Mouse (Mus musculus) liver, embryonic 13.5 days (tissue): ENCODE measurements around the gene Sc5d. TPM values are rescaled to one million over a fixed set of nuclear protein-coding genes. Genes with fewer than 3 reads are reported as not detected.

Experiments used
- ATAC-seq: fragments of 200-750 bp; cut with Nextera tagmentation; 2 replicates; pipeline ENCODE4 v1.8.0; 2017; ENCODE audit warnings: low read depth, mild to moderate bottlenecking, moderate number of reproducible peaks, moderate library complexity
- DNase-seq: peaks from one replicate; pipeline ENCODE4 v3.0.0; 2022
- H3K27ac ChIP-seq: fragments of 300-500 bp; sonication (generic); 2 replicates; pipeline ENCODE4 v1.5.1; 2015; ENCODE audit warnings: moderate library complexity, mild to moderate bottlenecking, inconsistent platforms
- H3K27me3 ChIP-seq: fragments of 300-500 bp; sonication (generic); 2 replicates; pipeline ENCODE4 v1.6.1; 2015; ENCODE audit warnings: mild to moderate bottlenecking, inconsistent platforms
- H3K36me3 ChIP-seq: fragments of 300-500 bp; sonication (generic); 2 replicates; pipeline ENCODE4 v1.6.1; 2015; ENCODE audit warnings: mild to moderate bottlenecking, inconsistent platforms
- H3K4me1 ChIP-seq: fragments of 300-500 bp; sonication (generic); replicated peaks from 2 replicates; pipeline ENCODE4 v1.6.1; 2015; ENCODE audit warnings: inconsistent platforms
- H3K4me2 ChIP-seq: fragments of 300-500 bp; sonication (generic); 2 replicates; pipeline ENCODE4 v1.6.1; 2015; ENCODE audit warnings: inconsistent platforms, mild to moderate bottlenecking, moderate library complexity
- H3K4me3 ChIP-seq: fragments of 300-500 bp; sonication (generic); replicated peaks from 2 replicates; pipeline ENCODE4 v1.5.1; 2015; ENCODE audit warnings: mild to moderate bottlenecking, inconsistent platforms
- H3K9ac ChIP-seq: fragments of 300-500 bp; sonication (generic); 2 replicates; pipeline ENCODE4 v1.6.1; 2015; ENCODE audit warnings: mild to moderate bottlenecking, inconsistent platforms
- H3K9me3 ChIP-seq: fragments of 300-500 bp; sonication (generic); replicated peaks from 2 replicates; pipeline ENCODE4 v1.6.1; 2016; ENCODE audit warnings: inconsistent platforms
- WGBS: fragments of 180-500 bp; shearing (Covaris S2); methylation state at CpG from one replicate; pipeline ENCODE4 v1.1.7; 2015; ENCODE audit not compliant: insufficient replicate concordance; 5-methylcytosine and 5-hydroxymethylcytosine counted together
- polyA plus RNA-seq: library from polyadenylated mRNA; unstranded; fragments of >200 nt; fragmentation: Nextera tagmentation; extraction: Ambion mirVana; gene quantifications from 2 replicates; pipeline ENCODE4 v1.2.1, GENCODE M21; 2015

Gene Sc5d
- 57.3 and 68.1 TPM in 2 replicates for polyA plus RNA-seq

DNA sequence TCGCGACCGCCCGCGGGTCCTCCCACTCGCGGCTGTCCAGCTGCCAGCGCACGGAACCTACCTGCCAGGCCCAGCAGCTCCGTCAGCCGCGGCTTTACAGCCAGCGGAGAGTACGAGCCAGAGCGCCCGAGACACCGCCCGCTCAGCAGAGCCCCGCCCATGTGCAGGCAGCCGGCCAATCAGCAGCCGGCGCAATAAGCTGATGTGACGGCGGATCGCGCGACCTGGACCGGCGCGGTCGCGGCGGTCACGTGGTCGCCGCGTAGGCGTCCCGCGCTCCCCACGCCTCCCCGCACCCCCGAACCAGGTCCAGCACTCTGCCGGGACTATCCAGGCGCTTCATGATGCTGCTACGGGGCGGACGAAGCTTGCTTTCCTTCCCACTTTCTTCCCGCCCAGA lies at the start of gene Sc5d:
TSS of gene Sc5d (minus strand) at position 112 of the 400 bp plus-strand sequence.
- Histone ChIP-seq H3K27me3 (no peaks in the 10 kb centered on the region), H3K4me3 (peak within 1 kb of the TSS; percentile 77), H3K4me1 (peaks cover 30% of the 10 kb centered on the region), H3K27ac (peak within 1 kb of the TSS; percentile 66), H3K4me2 (peak within 1 kb of the TSS; percentile 93), H3K9ac (peak within 1 kb of the TSS; percentile 87), H3K9me3 (no peaks in the 10 kb centered on the region), H3K36me3 (peaks cover 9% of the 10 kb centered on the region)
- ATAC-seq (peak; percentile 97), DNase-seq (peak; percentile 90)
- WGBS, result under 1% methylated on average over 49 of the region's 49 CpGs

DNA sequence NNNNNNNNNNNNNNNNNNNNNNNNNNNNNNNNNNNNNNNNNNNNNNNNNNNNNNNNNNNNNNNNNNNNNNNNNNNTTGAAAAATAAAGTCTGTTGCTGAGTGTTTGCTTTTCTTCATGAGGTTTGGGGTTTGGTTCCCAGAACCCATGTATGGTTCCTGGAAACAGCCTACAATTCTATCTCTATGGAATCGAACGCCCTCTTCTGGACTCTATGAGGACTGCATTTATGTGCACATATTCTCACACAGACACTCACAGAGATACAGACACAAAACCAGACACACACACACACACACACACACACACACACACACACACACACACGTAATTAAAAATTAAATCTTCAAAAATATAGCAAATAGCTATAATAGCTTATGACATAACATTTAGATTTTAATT lies 47.3 kb upstream of the Sc5d start:
- Histone ChIP-seq H3K27ac (no peak overlapping the region), H3K36me3 (no peaks in the 10 kb centered on the region), H3K4me3 (no peak overlapping the region), H3K9me3 (no peaks in the 10 kb centered on the region), H3K27me3 (no peaks in the 10 kb centered on the region), H3K4me1 (no peaks in the 10 kb centered on the region), H3K4me2 (no peak overlapping the region), H3K9ac (no peak overlapping the region)
- WGBS, result 68% methylated on average over 3 of the region's 3 CpGs
- DNase-seq (no peak), ATAC-seq (no peak)

DNA sequence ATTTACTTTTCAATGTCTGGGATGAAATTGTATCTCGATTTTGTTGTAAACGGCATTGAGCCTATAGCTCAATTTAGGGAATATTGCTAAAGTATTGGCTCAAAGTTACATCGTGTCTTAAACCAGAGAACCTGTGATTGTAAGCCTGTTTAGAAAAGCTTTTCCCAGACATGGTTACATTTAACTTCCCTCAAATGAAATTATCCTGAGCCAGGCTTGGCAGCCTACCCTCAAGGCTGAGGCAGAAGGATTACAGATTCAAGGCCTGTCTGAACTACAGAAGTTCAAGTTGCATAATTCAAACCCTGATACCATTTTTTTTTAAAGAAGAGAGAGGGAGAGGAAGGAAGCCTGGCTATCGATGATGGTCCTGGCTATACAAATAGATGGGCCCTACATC lies 39.8 kb upstream of the Sc5d start:
- Histone ChIP-seq H3K4me1 (no peaks in the 10 kb centered on the region), H3K4me3 (no peak overlapping the region), H3K4me2 (no peak overlapping the region), H3K36me3 (no peaks in the 10 kb centered on the region), H3K9ac (no peak overlapping the region), H3K9me3 (no peaks in the 10 kb centered on the region), H3K27ac (no peak overlapping the region), H3K27me3 (no peaks in the 10 kb centered on the region)
- DNase-seq (no peak), ATAC-seq (no peak)
- WGBS, result 70% methylated on average over 4 of the region's 4 CpGs

DNA sequence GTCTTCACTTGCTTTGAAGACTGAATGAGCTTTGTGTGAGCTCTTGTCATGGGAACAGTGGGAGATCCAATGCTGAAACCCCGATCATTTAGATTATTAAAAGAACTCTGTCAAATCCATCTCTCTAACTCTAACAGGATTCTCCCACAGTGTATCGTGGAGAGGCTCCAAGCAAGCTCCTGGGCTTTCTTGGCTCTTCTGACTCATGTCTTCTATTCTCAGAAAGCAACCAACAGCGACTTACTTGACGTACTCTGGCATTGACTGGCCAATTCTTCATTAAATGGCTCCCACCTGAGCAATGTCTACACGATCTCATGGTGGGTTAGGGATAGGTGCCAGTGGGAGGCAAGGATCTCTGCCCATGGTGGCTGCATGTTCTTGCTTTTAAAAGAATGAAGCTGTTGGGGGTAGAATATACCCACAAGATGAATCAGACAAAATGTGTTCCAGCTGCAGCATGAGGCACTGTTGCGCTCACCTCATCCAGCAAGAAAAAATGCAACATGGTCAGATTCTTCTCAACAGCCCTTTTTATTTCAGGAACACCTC lies 37.1 kb upstream of the Sc5d start:
- H3K4me2 ChIP-seq, result no peak overlapping the region
- H3K9me3 ChIP-seq, result no peaks in the 10 kb centered on the region
- H3K36me3 ChIP-seq, result no peaks in the 10 kb centered on the region
- ATAC-seq, result no peak
- 66% methylated on average over 6 of the region's 6 CpGs for WGBS
- no peak overlapping the region for H3K27ac ChIP-seq
- H3K27me3 ChIP-seq, result no peaks in the 10 kb centered on the region
- DNase-seq, result no peak
- no peak overlapping the region for H3K4me3 ChIP-seq
- no peak overlapping the region for H3K9ac ChIP-seq
- H3K4me1 ChIP-seq, result no peaks in the 10 kb centered on the region

DNA sequence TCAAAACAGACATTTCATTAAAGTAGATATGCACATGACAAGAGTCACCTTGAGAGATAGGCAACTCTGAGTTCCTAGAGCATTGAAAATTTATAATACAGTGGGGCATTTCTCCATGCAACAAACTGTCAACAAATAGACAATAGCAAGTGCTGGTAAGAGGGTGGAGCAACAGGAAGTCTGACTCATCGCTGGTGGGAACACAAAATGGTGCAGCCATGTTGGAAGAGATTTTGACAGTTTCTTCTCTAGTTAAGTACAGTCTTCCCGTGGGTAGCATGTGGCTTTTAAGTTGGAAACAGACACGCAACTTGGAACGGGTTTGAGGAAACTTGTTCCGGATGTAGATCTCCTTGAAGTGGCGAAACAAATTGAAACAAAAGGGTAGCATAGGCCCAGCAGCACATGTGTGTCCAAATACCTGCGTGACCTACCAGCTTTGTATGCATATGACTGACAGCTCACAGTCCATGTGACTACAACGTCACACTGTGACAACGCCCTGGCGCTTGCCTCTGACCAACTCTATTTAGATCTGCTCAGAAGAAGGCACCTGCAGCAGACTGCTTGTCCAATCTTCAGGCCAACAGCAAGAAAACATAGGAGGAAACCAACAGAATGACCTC lies 32.4 kb upstream of the Sc5d start:
- no peaks in the 10 kb centered on the region for H3K9me3 ChIP-seq
- no peak overlapping the region for H3K9ac ChIP-seq
- no peak for ATAC-seq
- no peak overlapping the region for H3K4me3 ChIP-seq
- H3K36me3 ChIP-seq, result no peaks in the 10 kb centered on the region
- WGBS, result 67% methylated on average over 10 of the region's 10 CpGs
- H3K27ac ChIP-seq, result no peak overlapping the region
- H3K27me3 ChIP-seq, result no peaks in the 10 kb centered on the region
- H3K4me1 ChIP-seq, result no peaks in the 10 kb centered on the region
- DNase-seq, result no peak
- no peak overlapping the region for H3K4me2 ChIP-seq

DNA sequence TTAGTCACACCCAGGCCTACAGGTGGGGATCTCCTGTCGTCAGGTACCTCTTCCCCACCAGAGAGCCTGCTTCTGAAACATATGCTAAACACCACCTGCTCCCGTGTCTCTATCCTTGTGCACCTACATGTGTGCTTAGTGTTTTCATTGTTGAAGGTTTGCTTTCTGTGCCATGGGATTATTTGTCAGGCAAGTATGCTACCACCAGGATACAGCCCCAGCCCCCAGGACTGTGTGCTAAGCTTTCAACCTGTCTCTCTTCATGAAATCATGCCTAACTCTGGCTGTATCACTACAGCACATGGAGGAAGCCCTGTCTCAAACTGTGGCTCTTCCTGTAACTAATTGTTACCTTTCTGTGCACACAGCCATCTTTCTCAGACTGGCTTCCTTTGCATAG lies 30.1 kb upstream of the Sc5d start:
- no peaks in the 10 kb centered on the region for H3K4me1 ChIP-seq

DNA sequence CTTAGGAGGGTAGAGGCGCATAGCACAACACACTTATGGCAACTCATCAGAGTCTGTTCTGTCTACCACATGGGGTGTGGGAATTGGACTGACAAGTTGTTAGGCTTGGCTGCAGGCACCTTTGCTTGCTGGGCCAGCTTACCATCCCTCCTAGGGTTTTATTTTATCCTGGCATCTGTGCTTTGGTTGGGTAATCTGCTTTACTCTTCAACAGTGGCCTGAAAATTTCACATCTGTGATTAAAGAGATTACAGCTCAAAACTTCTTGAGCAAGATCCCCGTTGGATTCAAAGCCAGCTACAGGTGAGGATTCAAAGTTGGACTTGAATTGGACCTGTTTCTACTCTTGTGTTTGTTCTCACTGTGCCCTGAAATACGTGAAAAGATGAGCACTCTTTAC lies 29.5 kb upstream of the Sc5d start:
- no peak for ATAC-seq

More for the DNA sequence above, 30.1 kb upstream of the Sc5d start:
- Histone ChIP-seq H3K4me3 (no peak overlapping the region), H3K9ac (no peak overlapping the region), H3K27me3 (no peaks in the 10 kb centered on the region), H3K27ac (no peak overlapping the region), H3K4me2 (no peak overlapping the region), H3K36me3 (no peaks in the 10 kb centered on the region), H3K9me3 (no peaks in the 10 kb centered on the region)
- WGBS, result 53% methylated on average over 2 of the region's 2 CpGs
- DNase-seq (no peak), ATAC-seq (no peak)

DNA sequence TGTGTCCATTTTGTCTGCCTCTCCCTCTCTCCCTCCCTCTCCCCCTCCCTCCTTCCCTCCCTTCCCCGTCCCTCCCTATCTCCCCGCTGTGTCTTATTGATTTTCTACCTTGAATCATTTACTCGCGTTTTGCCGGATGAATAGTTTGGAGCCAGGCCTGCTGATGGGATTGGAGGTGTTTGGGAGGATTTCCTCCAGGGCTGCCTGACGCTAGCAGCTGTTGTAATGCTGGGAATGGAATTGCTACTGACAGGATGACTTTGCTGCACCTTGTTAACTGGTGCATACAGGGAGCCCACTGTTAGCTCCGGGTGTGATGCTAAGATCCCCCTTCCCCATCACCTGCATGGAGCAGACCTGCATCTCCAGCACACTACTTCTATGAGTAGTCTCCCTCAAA lies 29.0 kb upstream of the Sc5d start:
- no peak overlapping the region for H3K9ac ChIP-seq
- H3K4me3 ChIP-seq, result no peak overlapping the region
- no peaks in the 10 kb centered on the region for H3K4me1 ChIP-seq
- no peak overlapping the region for H3K27ac ChIP-seq
- no peak for DNase-seq
- no peak for ATAC-seq
- H3K36me3 ChIP-seq, result no peaks in the 10 kb centered on the region
- H3K9me3 ChIP-seq, result no peaks in the 10 kb centered on the region
- H3K27me3 ChIP-seq, result no peaks in the 10 kb centered on the region
- H3K4me2 ChIP-seq, result no peak overlapping the region
- WGBS, result 49% methylated on average over 7 of the region's 7 CpGs

More for the DNA sequence above, 29.5 kb upstream of the Sc5d start:
- H3K9ac ChIP-seq, result no peak overlapping the region
- H3K4me1 ChIP-seq, result no peaks in the 10 kb centered on the region
- H3K4me2 ChIP-seq, result no peak overlapping the region
- H3K27me3 ChIP-seq, result no peaks in the 10 kb centered on the region
- no peaks in the 10 kb centered on the region for H3K36me3 ChIP-seq
- H3K4me3 ChIP-seq, result no peak overlapping the region
- no peak overlapping the region for H3K27ac ChIP-seq
- 60% methylated on average over 3 of the region's 3 CpGs for WGBS
- no peak for DNase-seq
- H3K9me3 ChIP-seq, result no peaks in the 10 kb centered on the region

DNA sequence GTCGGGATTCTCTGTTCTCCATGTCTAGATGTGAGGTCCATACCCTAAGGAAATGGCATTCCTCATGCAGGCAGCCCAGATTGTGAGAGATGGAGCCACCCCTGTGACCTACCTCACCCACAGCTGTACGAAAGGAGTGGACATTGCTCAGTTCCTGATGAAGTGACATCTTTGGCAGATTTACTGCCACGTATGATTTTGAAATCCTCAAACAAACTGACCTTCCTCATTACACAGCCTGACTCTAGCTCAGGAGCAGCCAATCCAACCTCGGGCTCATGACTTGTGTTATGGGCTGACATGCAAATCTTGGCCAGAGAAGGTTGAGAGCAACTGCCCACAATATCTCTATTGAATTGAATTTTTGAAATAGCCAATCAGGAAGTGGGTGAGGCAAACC lies 15.6 kb upstream of the Sc5d start:
- H3K27ac ChIP-seq, result no peak overlapping the region
- H3K9me3 ChIP-seq, result no peaks in the 10 kb centered on the region
- H3K27me3 ChIP-seq, result no peaks in the 10 kb centered on the region
- H3K4me3 ChIP-seq, result no peak overlapping the region
- H3K4me2 ChIP-seq, result no peak overlapping the region
- ATAC-seq, result 0 out of 2 replicates have a peak, but pooled peaks have one; percentile 31
- no peak for DNase-seq
- WGBS, result 35% methylated on average over 4 of the region's 4 CpGs
- no peaks in the 10 kb centered on the region for H3K36me3 ChIP-seq
- no peak overlapping the region for H3K9ac ChIP-seq
- H3K4me1 ChIP-seq, result no peaks in the 10 kb centered on the region; the same call in 1 of the 2 replicates

DNA sequence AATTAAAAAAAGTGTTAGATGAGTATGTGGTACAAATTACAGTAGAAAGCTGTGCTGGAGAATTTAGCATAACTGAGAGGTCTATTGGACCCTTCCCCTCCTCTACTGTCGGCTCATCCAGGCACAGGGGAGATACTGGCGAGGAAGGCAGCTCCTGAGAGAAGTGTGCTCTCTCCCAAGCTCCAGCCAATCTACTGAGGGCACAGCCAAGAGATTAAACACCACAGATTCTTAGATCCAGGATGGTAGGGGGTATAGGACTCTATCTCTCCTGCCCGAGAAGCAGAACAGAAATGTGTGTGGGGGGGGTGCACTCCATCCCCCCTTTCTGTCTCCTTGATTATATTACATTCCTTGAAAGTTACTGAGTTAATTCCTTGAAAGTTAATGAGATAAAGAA lies 14.0 kb upstream of the Sc5d start:
- no peaks in the 10 kb centered on the region for H3K27me3 ChIP-seq
- no peaks in the 10 kb centered on the region for H3K36me3 ChIP-seq
- no peak for DNase-seq
- no peak overlapping the region for H3K4me2 ChIP-seq
- WGBS, result 59% methylated on average over 3 of the region's 3 CpGs
- no peaks in the 10 kb centered on the region; the same call in 1 of the 2 replicates for H3K4me1 ChIP-seq
- H3K9me3 ChIP-seq, result no peaks in the 10 kb centered on the region
- H3K9ac ChIP-seq, result no peak overlapping the region
- H3K4me3 ChIP-seq, result no peak overlapping the region
- no peak for ATAC-seq
- H3K27ac ChIP-seq, result no peak overlapping the region

DNA sequence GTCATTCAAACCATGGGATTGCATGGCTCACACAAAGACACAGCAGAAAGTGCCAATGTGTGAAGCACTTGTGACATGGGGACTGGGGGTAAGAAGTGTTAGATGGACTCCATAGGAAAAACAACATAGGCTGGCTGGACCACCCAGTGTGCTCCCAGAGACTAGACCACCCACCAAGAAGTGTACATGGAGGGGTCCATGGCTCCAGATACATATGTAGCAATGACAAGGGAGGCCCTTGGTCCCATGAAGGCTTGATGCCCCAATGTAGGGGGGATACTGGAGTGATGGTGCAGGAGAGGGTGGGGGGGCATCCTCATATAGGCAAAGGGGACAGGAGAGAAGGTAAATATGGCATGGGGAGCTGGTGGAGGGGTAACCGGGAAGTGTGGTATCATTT lies 13.6 kb upstream of the Sc5d start:
- 68% methylated on average over 1 of the region's 1 CpGs for WGBS
- H3K27ac ChIP-seq, result no peak overlapping the region
- no peak overlapping the region for H3K4me3 ChIP-seq
- ATAC-seq (no peak), DNase-seq (no peak)
- H3K27me3 ChIP-seq, result no peaks in the 10 kb centered on the region
- no peaks in the 10 kb centered on the region; the same call in 1 of the 2 replicates for H3K4me1 ChIP-seq
- H3K9ac ChIP-seq, result no peak overlapping the region
- no peaks in the 10 kb centered on the region for H3K9me3 ChIP-seq
- no peaks in the 10 kb centered on the region for H3K36me3 ChIP-seq
- no peak overlapping the region for H3K4me2 ChIP-seq

DNA sequence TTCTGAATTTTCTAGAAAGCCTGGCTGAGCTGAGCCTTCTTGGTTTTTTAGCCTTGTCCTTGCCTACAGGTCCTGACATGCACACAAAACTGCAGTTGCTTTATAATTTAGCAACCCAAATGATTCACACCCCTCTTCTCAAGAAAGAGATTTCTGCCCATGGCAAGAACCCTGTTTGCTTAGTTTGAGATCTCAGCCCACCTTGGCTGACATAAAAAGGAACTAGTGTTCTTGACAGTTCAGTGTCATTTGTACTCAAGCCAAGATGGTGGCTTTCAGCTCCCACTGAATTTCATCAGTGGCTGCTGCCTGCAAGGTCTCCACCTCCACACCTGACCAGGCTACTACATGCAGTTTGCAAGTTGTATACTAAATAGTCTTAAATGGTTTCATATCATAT lies 13.1 kb upstream of the Sc5d start:
- Histone ChIP-seq H3K27ac (no peak overlapping the region), H3K27me3 (no peaks in the 10 kb centered on the region), H3K9me3 (no peaks in the 10 kb centered on the region), H3K4me1 (no peaks in the 10 kb centered on the region; the same call in 1 of the 2 replicates), H3K4me2 (no peak overlapping the region), H3K9ac (no peak overlapping the region), H3K4me3 (no peak overlapping the region), H3K36me3 (no peaks in the 10 kb centered on the region)
- ATAC-seq (no peak), DNase-seq (no peak)
